Mouse (Mus musculus) layer of hippocampus, postnatal 14 days (tissue): Measurements from ENCODE around the gene Pepd. TPM values are rescaled to one million over a fixed set of nuclear protein-coding genes. Genes with fewer than 3 reads are reported as not detected.

ENCODE experiments used
- microRNA-seq, 2 experiments: library from miRNA; unstranded; fragments of <30 nt; microRNA quantifications; one replicate each; pipeline ENCODE4 v1.2.0; 2021
- total RNA-seq, 2 experiments: library from RNA; stranded (reverse); gene quantifications; 2 replicates each; pipeline ENCODE4 v1.2.3; 2021

Pepd gene
- total RNA-seq, 2 experiments from 2014 or later, result 34.9 to 35.6 TPM

Small RNA genes lying within 50 kb of the gene (microRNA-seq; reads per million reads assigned to microRNA genes)
- 0 reads per million in 2 experiments for gene Gm25033

Other genes starting within 250 kb of the Pepd start
- 10 to 100 TPM; 29.6 to 34.3 TPM for gene Chst8, start 99.7 kb upstream of the Pepd start, total RNA-seq
- 10 to 100 TPM; 27.0 to 28.5 TPM for gene Cebpg, start 144.2 kb downstream of the Pepd start, total RNA-seq
- gene Cebpa, start 206.9 kb downstream of the Pepd start, total RNA-seq, result 10 to 100 TPM; 16.4 to 16.9 TPM